Mouse (Mus musculus): ENCODE data around the gene Timm44. TPM values are rescaled to one million over a fixed set of nuclear protein-coding genes. Genes with fewer than 3 reads are reported as not detected.

The Timm44 gene
- polyA plus RNA-seq, 1 experiment, result 44.6 TPM

GRCm38 (mm10) chr8:4226323-4226722 lies 49.4 kb downstream of the Timm44 start:
- Histone ChIP-seq H3K4me1 (ENCODE audit: control insufficient read depth, insufficient read depth, low read length) (no peaks in the 10 kb centered on the region), H3K4me3 (replicated peaks; ENCODE audit: extremely low read depth, low read depth, low read length) (peak overlapping the region; percentile 19)
- WGBS, result 28% methylated on average over 4 of the region's 4 CpGs
- no peak for TF ChIP-seq POLR2A (IDR thresholded peaks at IDR 0.05; ENCODE audit: borderline replicate concordance, extremely low read depth, low read depth, low read length)
- no peak for TF ChIP-seq CTCF (IDR thresholded peaks at IDR 0.05; ENCODE audit: insufficient read depth, low read length)
- DNase-seq, result no peak

GRCm38 (mm10) chr8:4222059-4222458 lies 53.7 kb downstream of the Timm44 start:
- TF ChIP-seq POLR2A (IDR thresholded peaks at IDR 0.05; ENCODE audit: borderline replicate concordance, extremely low read depth, low read depth, low read length), result no peak
- no peak for TF ChIP-seq CTCF (IDR thresholded peaks at IDR 0.05; ENCODE audit: insufficient read depth, low read length)
- Histone ChIP-seq H3K4me3 (replicated peaks; ENCODE audit: extremely low read depth, low read depth, low read length) (no peak overlapping the region), H3K4me1 (ENCODE audit: control insufficient read depth, insufficient read depth, low read length) (no peaks in the 10 kb centered on the region)
- DNase-seq, result no peak

GRCm38 (mm10) chr8:4219617-4220016 lies 56.1 kb downstream of the Timm44 start:
- DNase-seq, result no peak
- no peak overlapping the region for H3K4me3 ChIP-seq (replicated peaks; ENCODE audit: extremely low read depth, low read depth, low read length)
- TF ChIP-seq CTCF (IDR thresholded peaks at IDR 0.05; ENCODE audit: insufficient read depth, low read length) (no peak), POLR2A (IDR thresholded peaks at IDR 0.05; ENCODE audit: borderline replicate concordance, extremely low read depth, low read depth, low read length) (no peak)
- peaks cover 2% of the 10 kb centered on the region for H3K4me1 ChIP-seq (ENCODE audit: control insufficient read depth, insufficient read depth, low read length)
- 83% methylated on average over 3 of the region's 3 CpGs for WGBS

GRCm38 (mm10) chr8:4216791-4217621 lies 58.7 kb downstream of the Timm44 start, which contains the start of gene Prr36:
Gene Prr36 (minus strand): TSS chr8:4217459.
- no peak for DNase-seq
- H3K4me1 ChIP-seq (ENCODE audit: control insufficient read depth, insufficient read depth, low read length), result peaks cover 4% of the 10 kb centered on the region
- TF ChIP-seq POLR2A (IDR thresholded peaks at IDR 0.05; ENCODE audit: borderline replicate concordance, extremely low read depth, low read depth, low read length), result no peak
- TF ChIP-seq CTCF (IDR thresholded peaks at IDR 0.05; ENCODE audit: insufficient read depth, low read length), result no peak
- peak within 1 kb of the TSS; percentile 46 for H3K4me3 ChIP-seq (replicated peaks; ENCODE audit: extremely low read depth, low read depth, low read length)
- WGBS, result 3% methylated on average over 44 of the region's 44 CpGs

GRCm38 (mm10) chr8:4216296-4216695 lies 59.4 kb downstream of the Timm44 start:
- DNase-seq, result no peak
- TF ChIP-seq POLR2A (IDR thresholded peaks at IDR 0.05; ENCODE audit: borderline replicate concordance, extremely low read depth, low read depth, low read length) (no peak), CTCF (IDR thresholded peaks at IDR 0.05; ENCODE audit: insufficient read depth, low read length) (no peak)
- 19% methylated on average over 18 of the region's 18 CpGs for WGBS
- H3K4me1 ChIP-seq (ENCODE audit: control insufficient read depth, insufficient read depth, low read length), result peaks cover 4% of the 10 kb centered on the region
- H3K4me3 ChIP-seq (replicated peaks; ENCODE audit: extremely low read depth, low read depth, low read length), result no peak overlapping the region

- TF ChIP-seq POLR2A (IDR thresholded peaks at IDR 0.05; ENCODE audit: borderline replicate concordance, extremely low read depth, low read depth, low read length), result no peak
- no peak for TF ChIP-seq CTCF (IDR thresholded peaks at IDR 0.05; ENCODE audit: insufficient read depth, low read length)
- H3K4me3 ChIP-seq (replicated peaks; ENCODE audit: extremely low read depth, low read depth, low read length), result peak overlapping the region; percentile 47
- WGBS, result 6% methylated on average over 33 of the region's 33 CpGs
- H3K4me1 ChIP-seq (ENCODE audit: control insufficient read depth, insufficient read depth, low read length), result peaks cover 4% of the 10 kb centered on the region
- DNase-seq, result peak; percentile 75
These were observed 61.4 kb downstream of the Timm44 start for GRCm38 (mm10) chr8:4214006-4214980.

GRCm38 (mm10) chr8:4213210-4214005 lies 62.3 kb downstream of the Timm44 start:
- DNase-seq, result peak; percentile 73
- Histone ChIP-seq H3K4me3 (replicated peaks; ENCODE audit: extremely low read depth, low read depth, low read length) (peak overlapping the region; percentile 47), H3K4me1 (ENCODE audit: control insufficient read depth, insufficient read depth, low read length) (peaks cover 4% of the 10 kb centered on the region)
- WGBS, result 2% methylated on average over 18 of the region's 18 CpGs
- TF ChIP-seq CTCF (IDR thresholded peaks at IDR 0.05; ENCODE audit: insufficient read depth, low read length) (no peak), POLR2A (IDR thresholded peaks at IDR 0.05; ENCODE audit: borderline replicate concordance, extremely low read depth, low read depth, low read length) (peak; percentile 52; the same call in 1 of the 2 replicates)

- peak; percentile 40 for DNase-seq
- under 1% methylated on average over 25 of the region's 25 CpGs for WGBS
- TF ChIP-seq CTCF (IDR thresholded peaks at IDR 0.05; ENCODE audit: insufficient read depth, low read length) (no peak), POLR2A (IDR thresholded peaks at IDR 0.05; ENCODE audit: borderline replicate concordance, extremely low read depth, low read depth, low read length) (no peak)
- Histone ChIP-seq H3K4me3 (replicated peaks; ENCODE audit: extremely low read depth, low read depth, low read length) (peak overlapping the region; percentile 31), H3K4me1 (ENCODE audit: control insufficient read depth, insufficient read depth, low read length) (peaks cover 4% of the 10 kb centered on the region)
These were observed 62.9 kb downstream of the Timm44 start for GRCm38 (mm10) chr8:4212809-4213209.

All from lung, adult 2 months (tissue).